Mouse (Mus musculus): Measurements from ENCODE around the gene Chst11. TPM values are rescaled to one million over a fixed set of nuclear protein-coding genes. Genes with fewer than 3 reads are reported as not detected.

The Chst11 gene
- polyA plus RNA-seq, 1 experiment from 2014 or later = 0.98 TPM

- Histone ChIP-seq H3K36me3 (ENCODE audit: insufficient read depth, low read length) (no peaks in the 10 kb centered on the region), H3K9ac (replicated peaks; ENCODE audit: low read depth) (no peak overlapping the region), H3K4me2 (replicated peaks; ENCODE audit: low read depth, low read length) (no peak overlapping the region), H3K4me1 (ENCODE audit: insufficient read depth, low read depth, low read length) (no peaks in the 10 kb centered on the region), H3K4me3 (ENCODE audit: low read depth, low read length) (no peak overlapping the region), H3K27ac (ENCODE audit: low read length) (no peak overlapping the region), H3K27me3 (replicated peaks; ENCODE audit: insufficient read depth, low read length) (no peaks in the 10 kb centered on the region), H3K9me3 (ENCODE audit: low read length) (no peaks in the 10 kb centered on the region)
- DNase-seq (ENCODE audit: low spot score) = no peak
- 86% methylated on average over 6 of the region's 6 CpGs for WGBS
- no peak for ATAC-seq
- no peak for TF ChIP-seq EP300 (IDR thresholded peaks at IDR 0.05)
- no peak for TF ChIP-seq CTCF (IDR thresholded peaks at IDR 0.05)
Measured at GRCm38 (mm10) chr10:82997460-82997859, 12.2 kb downstream of the Chst11 start.

- H3K4me1 ChIP-seq (ENCODE audit: insufficient read depth, low read depth, low read length) = 0 out of 2 replicates have a peak, but pooled peaks cover 4% of the 10 kb centered on the region
- H3K4me3 ChIP-seq (ENCODE audit: low read depth, low read length) = no peak overlapping the region
- DNase-seq (ENCODE audit: low spot score) (no peak), ATAC-seq (no peak)
- H3K9me3 ChIP-seq (ENCODE audit: low read length) = no peaks in the 10 kb centered on the region
- TF ChIP-seq CTCF (IDR thresholded peaks at IDR 0.05) = no peak
- no peak for TF ChIP-seq EP300 (IDR thresholded peaks at IDR 0.05)
- H3K27ac ChIP-seq (ENCODE audit: low read length) = no peak overlapping the region
- 77% methylated on average over 5 of the region's 5 CpGs for WGBS
- H3K9ac ChIP-seq (replicated peaks; ENCODE audit: low read depth) = no peak overlapping the region
- no peak overlapping the region for H3K4me2 ChIP-seq (replicated peaks; ENCODE audit: low read depth, low read length)
- no peaks in the 10 kb centered on the region for H3K36me3 ChIP-seq (ENCODE audit: insufficient read depth, low read length)
- no peaks in the 10 kb centered on the region for H3K27me3 ChIP-seq (replicated peaks; ENCODE audit: insufficient read depth, low read length)
Measured at GRCm38 (mm10) chr10:83000169-83000568, 14.9 kb downstream of the Chst11 start.

GRCm38 (mm10) chr10:83000721-83001120 lies 15.4 kb downstream of the Chst11 start:
- DNase-seq (ENCODE audit: low spot score) = no peak
- no peaks in the 10 kb centered on the region for H3K36me3 ChIP-seq (ENCODE audit: insufficient read depth, low read length)
- no peak overlapping the region for H3K27ac ChIP-seq (ENCODE audit: low read length)
- no peak overlapping the region for H3K9ac ChIP-seq (replicated peaks; ENCODE audit: low read depth)
- 100% methylated on average over 2 of the region's 2 CpGs for WGBS
- no peaks in the 10 kb centered on the region for H3K9me3 ChIP-seq (ENCODE audit: low read length)
- 0 out of 2 replicates have a peak, but pooled peaks cover 4% of the 10 kb centered on the region for H3K4me1 ChIP-seq (ENCODE audit: insufficient read depth, low read depth, low read length)
- H3K4me2 ChIP-seq (replicated peaks; ENCODE audit: low read depth, low read length) = no peak overlapping the region
- no peak overlapping the region for H3K4me3 ChIP-seq (ENCODE audit: low read depth, low read length)
- no peak for ATAC-seq
- no peak for TF ChIP-seq CTCF (IDR thresholded peaks at IDR 0.05)
- TF ChIP-seq EP300 (IDR thresholded peaks at IDR 0.05) = no peak
- H3K27me3 ChIP-seq (replicated peaks; ENCODE audit: insufficient read depth, low read length) = no peaks in the 10 kb centered on the region

- no peaks in the 10 kb centered on the region for H3K9me3 ChIP-seq (ENCODE audit: low read length)
- H3K4me1 ChIP-seq (ENCODE audit: insufficient read depth, low read depth, low read length) = 0 out of 2 replicates have a peak, but pooled peaks cover 4% of the 10 kb centered on the region
- no peak overlapping the region for H3K4me3 ChIP-seq (ENCODE audit: low read depth, low read length)
- H3K27ac ChIP-seq (ENCODE audit: low read length) = no peak overlapping the region
- no peaks in the 10 kb centered on the region for H3K27me3 ChIP-seq (replicated peaks; ENCODE audit: insufficient read depth, low read length)
- TF ChIP-seq EP300 (IDR thresholded peaks at IDR 0.05) = no peak
- TF ChIP-seq CTCF (IDR thresholded peaks at IDR 0.05) = no peak
- no peak overlapping the region for H3K4me2 ChIP-seq (replicated peaks; ENCODE audit: low read depth, low read length)
- WGBS = 84% methylated on average over 7 of the region's 7 CpGs
- no peak overlapping the region for H3K9ac ChIP-seq (replicated peaks; ENCODE audit: low read depth)
- H3K36me3 ChIP-seq (ENCODE audit: insufficient read depth, low read length) = no peaks in the 10 kb centered on the region
- ATAC-seq (no peak), DNase-seq (ENCODE audit: low spot score) (no peak)
Measured at GRCm38 (mm10) chr10:83003899-83004298, 18.6 kb downstream of the Chst11 start.

- ATAC-seq = peak; percentile 86
Measured at GRCm38 (mm10) chr10:83004389-83004788, 19.1 kb downstream of the Chst11 start.

GRCm38 (mm10) chr10:83005003-83005402 lies 19.7 kb downstream of the Chst11 start:
- Histone ChIP-seq H3K9ac (replicated peaks; ENCODE audit: low read depth) (no peak overlapping the region), H3K27ac (ENCODE audit: low read length) (0 out of 2 replicates have a peak overlapping the region, but pooled peaks have one; percentile 1), H3K36me3 (ENCODE audit: insufficient read depth, low read length) (no peaks in the 10 kb centered on the region), H3K4me1 (ENCODE audit: insufficient read depth, low read depth, low read length) (0 out of 2 replicates have a peak, but pooled peaks cover 4% of the 10 kb centered on the region), H3K4me2 (replicated peaks; ENCODE audit: low read depth, low read length) (no peak overlapping the region), H3K4me3 (ENCODE audit: low read depth, low read length) (no peak overlapping the region), H3K9me3 (ENCODE audit: low read length) (no peaks in the 10 kb centered on the region), H3K27me3 (replicated peaks; ENCODE audit: insufficient read depth, low read length) (no peaks in the 10 kb centered on the region)
- WGBS = 61% methylated on average over 4 of the region's 4 CpGs
- peak; percentile 15; the same call in 1 of the 2 replicates for ATAC-seq
- no peak for DNase-seq (ENCODE audit: low spot score)
- no peak for TF ChIP-seq EP300 (IDR thresholded peaks at IDR 0.05)
- no peak for TF ChIP-seq CTCF (IDR thresholded peaks at IDR 0.05)

More at GRCm38 (mm10) chr10:83004389-83004788, 19.1 kb downstream of the Chst11 start:
- WGBS = 16% methylated on average over 9 of the region's 9 CpGs
- no peaks in the 10 kb centered on the region for H3K27me3 ChIP-seq (replicated peaks; ENCODE audit: insufficient read depth, low read length)
- no peak overlapping the region for H3K27ac ChIP-seq (ENCODE audit: low read length)
- 0 out of 2 replicates have a peak, but pooled peaks cover 4% of the 10 kb centered on the region for H3K4me1 ChIP-seq (ENCODE audit: insufficient read depth, low read depth, low read length)
- no peak overlapping the region for H3K9ac ChIP-seq (replicated peaks; ENCODE audit: low read depth)
- DNase-seq (ENCODE audit: low spot score) = peak; percentile 57
- H3K4me2 ChIP-seq (replicated peaks; ENCODE audit: low read depth, low read length) = no peak overlapping the region
- no peaks in the 10 kb centered on the region for H3K9me3 ChIP-seq (ENCODE audit: low read length)
- TF ChIP-seq EP300 (IDR thresholded peaks at IDR 0.05) (peak; percentile 68), CTCF (IDR thresholded peaks at IDR 0.05) (no peak)
- no peaks in the 10 kb centered on the region for H3K36me3 ChIP-seq (ENCODE audit: insufficient read depth, low read length)
- no peak overlapping the region for H3K4me3 ChIP-seq (ENCODE audit: low read depth, low read length)

Data from lung, postnatal 0 days (tissue).